Mouse (Mus musculus): ENCODE data around the gene Capn1.

DNA sequence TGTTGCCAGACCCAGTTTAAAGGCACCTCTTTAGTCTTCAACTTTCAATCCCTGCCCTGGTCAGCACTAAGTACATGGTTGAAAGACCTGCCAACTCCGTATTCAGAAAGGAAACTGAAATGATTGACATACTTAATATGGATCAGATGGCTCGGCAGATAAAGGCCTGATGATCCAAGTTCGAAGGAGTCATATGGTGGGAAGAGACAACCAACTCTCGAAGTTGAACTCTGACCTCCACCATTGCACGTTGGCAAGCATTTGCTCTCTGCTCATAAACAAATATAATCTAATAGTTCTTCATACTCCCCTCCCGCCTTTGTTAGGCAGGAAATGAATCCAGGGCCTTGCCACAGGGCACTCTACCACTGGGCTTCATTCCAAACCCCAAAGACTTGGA, 13.3 kb upstream of the Capn1 start:
- TF ChIP-seq EP300 (optimal IDR thresholded peaks at IDR 0.05) (no peak), CTCF (IDR thresholded peaks at IDR 0.05; ENCODE audit: low read depth) (no peak)

Measured in stomach, postnatal 0 days (tissue).